Comparison of ENCODE assay signal across 8 mouse cellular contexts in genomic region chr14:121798411-121798799, GRCm38 (mm10). TPM values are rescaled to one million over a fixed set of nuclear protein-coding genes. Genes with fewer than 3 reads are reported as not detected.
DNase-seq lines count a peak whose midpoint lies in the region; ATAC-seq and TF ChIP-seq lines count a peak whose summit lies in the region.

No protein-coding gene starts in this region.

- peak; percentile 68 for ATAC-seq in activated CD4-positive, CD25-positive, alpha-beta regulatory T cell, adult 4 months

- H3K4me3 ChIP-seq in cortical plate, adult 2 months (ENCODE audit: insufficient read depth, low read length), result peak overlapping the region; percentile 60
- H3K4me3 ChIP-seq in megakaryocyte, embryonic 14.5 days (replicated peaks), result peak overlapping the region; percentile 95

- H3K27ac ChIP-seq in cortical plate, adult 2 months (ENCODE audit: insufficient read depth, low read length), result peak overlapping the region; percentile 66

- DNase-seq in gastrocnemius, adult 8-10 months (ENCODE audit: low spot score in 2 of 2), result peak; percentile 83 to 87
- peak; percentile 73 for DNase-seq in hindlimb bud, embryonic 11.5 days (ENCODE audit: extremely low spot score, low read depth, low spot score)
- DNase-seq in left cerebral cortex, adult 8-10 months (ENCODE audit: low spot score in 2 of 2), result peak; percentile 79 to 94
- DNase-seq in right cerebral cortex, postnatal 14 days, result peak; percentile 86
- peak; percentile 87 to 92 for DNase-seq in urinary bladder, postnatal 36 days (ENCODE audit: low spot score in 2 of 2)

- peak; percentile 97 for TF ChIP-seq POLR2A in cortical plate, adult 2 months (IDR thresholded peaks at IDR 0.05; ENCODE audit: extremely low read depth, insufficient read depth, low read length)

- no peaks in the 10 kb centered on the region for H3K36me3 ChIP-seq in megakaryocyte, embryonic 14.5 days (replicated peaks; ENCODE audit: low read length)

- no peak for TF ChIP-seq CTCF in cortical plate, adult 2 months (IDR thresholded peaks at IDR 0.05; ENCODE audit: extremely low read depth, insufficient read depth, low read length)

- H3K4me1 ChIP-seq in cortical plate, adult 2 months (ENCODE audit: control insufficient read depth, insufficient read depth, low read length), result no peaks in the 10 kb centered on the region; the same call in 1 of the 2 replicates
- peaks cover 18% of the 10 kb centered on the region for H3K4me1 ChIP-seq in megakaryocyte, embryonic 14.5 days

- H3K27me3 ChIP-seq in megakaryocyte, embryonic 14.5 days (replicated peaks), result peaks cover 45% of the 10 kb centered on the region

- H3K9me3 ChIP-seq in megakaryocyte, embryonic 14.5 days, result no peaks in the 10 kb centered on the region

RNA-seq across cellular contexts. Expression of gene Dock9, which starts 0.8 kb away (rescaled TPM):
- 1 to 10 TPM; 3.8 to 4.0 TPM for polyA plus RNA-seq in activated CD4-positive, CD25-positive, alpha-beta regulatory T cell, adult 4 months (2017; shearing (Covaris generic))
- polyA plus RNA-seq in cortical plate, adult 2 months (2012; rRNA removed), result 68.4 and 74.9 TPM in 2 replicates
- 10 to 100 TPM; 11.6 to 16.7 (median 14.0) TPM for total RNA-seq in gastrocnemius, adult 8-10 months (2022)
- 10 to 100 TPM; 80.7 to 83.1 (median 81.8) TPM for total RNA-seq in left cerebral cortex, adult 8-10 months (2022)
- 0.13 TPM in 1 of 2 replicates, not detected in the other for polyA plus RNA-seq in megakaryocyte, embryonic 14.5 days (2012; ENCODE audit: insufficient read depth, low replicate concordance)

Comparison
In these comparisons a context has a peak if more than half of its experiments do, and no peak if none do; other contexts are left out.
1. Peak in every context shown above with its lines: DNase-seq, ATAC-seq, H3K4me3 ChIP-seq and H3K27ac ChIP-seq.
2. RNA of gene Dock9, which starts 0.8 kb away (polyA plus RNA-seq): 68.4 to 74.9 TPM in cortical plate, adult 2 months; 3.8 to 4.0 TPM in activated CD4-positive, CD25-positive, alpha-beta regulatory T cell, adult 4 months and 0.13 TPM in megakaryocyte, embryonic 14.5 days; every median in the first group is over 10 times any median in the second.